Mouse (Mus musculus): Measurements from ENCODE around the gene Eef1akmt2.

DNA sequence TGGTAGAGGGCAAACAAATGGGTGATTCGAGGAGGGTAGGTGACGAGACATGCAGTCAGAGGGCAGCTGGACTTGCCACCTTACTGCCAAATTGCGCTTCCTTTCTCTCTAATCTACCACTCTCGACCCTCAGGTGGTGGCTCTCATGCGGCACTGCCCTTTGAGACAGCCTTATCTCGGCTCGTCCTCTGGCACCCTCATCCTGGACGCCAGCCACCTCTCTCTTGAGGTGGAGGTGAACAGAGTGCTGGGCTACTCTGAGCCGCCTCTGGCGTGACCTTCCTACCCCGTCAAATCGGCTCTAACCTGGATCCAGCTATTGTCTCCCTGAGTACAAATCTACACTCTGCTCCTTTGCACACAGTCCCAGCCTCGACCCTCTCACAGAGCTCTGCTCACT, 73.8 kb downstream of the Eef1akmt2 start:
- TF ChIP-seq CTCF (IDR thresholded peaks at IDR 0.05; ENCODE audit: extremely low read depth, insufficient read depth, low read length): no peak
- no peak for TF ChIP-seq POLR2A (IDR thresholded peaks at IDR 0.05; ENCODE audit: extremely low read depth, insufficient read depth, low read length)

Measured in cortical plate, adult 2 months (tissue).